ENCODE assay signal across 20 mouse cellular contexts in genomic region chr6:122512914-122513878, GRCm38 (mm10). TPM values are rescaled to one million over a fixed set of nuclear protein-coding genes. Genes with fewer than 3 reads are reported as not detected.
DNase-seq lines count a peak whose midpoint lies in the region; ATAC-seq lines count a peak whose summit lies in the region.
"Had no signal": no experiment of that assay in that cellular context is flagged by ENCODE, and none has a peak within 500 bp of the region (broad histone marks: within the 10 kb centered on the region; RNA-seq: fewer than 3 reads in every experiment).

No protein-coding gene starts in this region.

- 53% methylated on average over 12 of the region's 12 CpGs for WGBS in kidney, embryonic 16.5 days
- 76% methylated on average over 12 of the region's 12 CpGs for WGBS in forebrain, embryonic 15.5 days
- 53% methylated on average over 11 of the region's 12 CpGs for WGBS in liver, embryonic 12.5 days (ENCODE audit: insufficient replicate concordance)

- H3K4me1 ChIP-seq in kidney, embryonic 16.5 days (ENCODE audit: insufficient read depth, low read length): no peaks in the 10 kb centered on the region
- no peaks in the 10 kb centered on the region for H3K4me1 ChIP-seq in forebrain, embryonic 15.5 days
- H3K4me1 ChIP-seq in liver, embryonic 12.5 days: no peaks in the 10 kb centered on the region
- H3K4me1 ChIP-seq: forebrain, embryonic 12.5 days had no signal

- no peak for DNase-seq in kidney, postnatal 25 days
- DNase-seq in NIH3T3 (ENCODE audit: low read depth): peak; percentile 72
- DNase-seq: adrenal gland, adult 2 months; cerebellum, postnatal 10 days; gastrocnemius, postnatal 36 days; layer of hippocampus, adult 9-11 months; lung, postnatal 4 days; retina, postnatal 1 day had no signal

- no peaks in the 10 kb centered on the region for H3K27me3 ChIP-seq in kidney, embryonic 16.5 days (ENCODE audit: insufficient read depth, low read length)
- no peaks in the 10 kb centered on the region for H3K27me3 ChIP-seq in forebrain, embryonic 15.5 days
- H3K27me3 ChIP-seq in liver, embryonic 12.5 days (replicated peaks): no peaks in the 10 kb centered on the region
- H3K27me3 ChIP-seq: embryonic facial prominence, embryonic 12.5 days had no signal

- H3K9ac ChIP-seq in kidney, embryonic 16.5 days (replicated peaks; ENCODE audit: low read length): no peak overlapping the region
- H3K9ac ChIP-seq in forebrain, embryonic 15.5 days (replicated peaks): no peak overlapping the region
- no peak overlapping the region for H3K9ac ChIP-seq in liver, embryonic 12.5 days
- H3K9ac ChIP-seq: embryonic facial prominence, embryonic 12.5 days; forebrain, embryonic 12.5 days had no signal

- H3K4me3 ChIP-seq in kidney, embryonic 16.5 days (ENCODE audit: low read length): no peak overlapping the region
- no peak overlapping the region for H3K4me3 ChIP-seq in forebrain, embryonic 15.5 days
- H3K4me3 ChIP-seq in liver, embryonic 12.5 days: no peak overlapping the region
- H3K4me3 ChIP-seq: embryonic facial prominence, embryonic 12.5 days; forebrain, embryonic 12.5 days had no signal

- no peaks in the 10 kb centered on the region for H3K9me3 ChIP-seq in kidney, embryonic 16.5 days (ENCODE audit: low read length)
- H3K9me3 ChIP-seq in forebrain, embryonic 15.5 days: no peaks in the 10 kb centered on the region
- no peaks in the 10 kb centered on the region for H3K9me3 ChIP-seq in liver, embryonic 12.5 days (replicated peaks)
- H3K9me3 ChIP-seq: embryonic facial prominence, embryonic 12.5 days; forebrain, embryonic 12.5 days had no signal

- H3K27ac ChIP-seq in kidney, embryonic 16.5 days (ENCODE audit: low read length): no peak overlapping the region
- H3K27ac ChIP-seq in forebrain, embryonic 15.5 days (replicated peaks): no peak overlapping the region
- no peak overlapping the region for H3K27ac ChIP-seq in liver, embryonic 12.5 days
- H3K27ac ChIP-seq: embryonic facial prominence, embryonic 12.5 days; forebrain, embryonic 12.5 days had no signal

- no peak overlapping the region for H3K4me2 ChIP-seq in kidney, embryonic 16.5 days (replicated peaks; ENCODE audit: low read depth, low read length)
- no peak overlapping the region for H3K4me2 ChIP-seq in forebrain, embryonic 15.5 days (replicated peaks)
- no peak overlapping the region for H3K4me2 ChIP-seq in liver, embryonic 12.5 days
- H3K4me2 ChIP-seq: embryonic facial prominence, embryonic 12.5 days; forebrain, embryonic 12.5 days had no signal

- H3K36me3 ChIP-seq in kidney, embryonic 16.5 days (ENCODE audit: insufficient read depth, low read length): no peaks in the 10 kb centered on the region
- no peaks in the 10 kb centered on the region for H3K36me3 ChIP-seq in forebrain, embryonic 15.5 days
- H3K36me3 ChIP-seq in liver, embryonic 12.5 days: no peaks in the 10 kb centered on the region
- H3K36me3 ChIP-seq: embryonic facial prominence, embryonic 12.5 days; forebrain, embryonic 12.5 days had no signal

- peak; percentile 35; the same call in 1 of the 2 replicates for ATAC-seq in kidney, embryonic 16.5 days (ENCODE audit: low FRiP score, low TSS enrichment)
- peak; percentile 75 for ATAC-seq in granulocyte monocyte progenitor cell, adult 5-6 weeks (replicated peaks; ENCODE audit: poor library complexity, severe bottlenecking)
- ATAC-seq in megakaryocyte, adult 5-6 weeks (ENCODE audit: poor library complexity, severe bottlenecking): peak; percentile 43; the same call in 1 of the 2 replicates
- ATAC-seq in forebrain, embryonic 15.5 days (replicated peaks): no peak
- ATAC-seq in liver, embryonic 12.5 days: no peak
- ATAC-seq: hindbrain, embryonic 16.5 days; Patski had no signal

RNA-seq across cellular contexts. Expression of gene Mfap5, which starts 7.6 kb away (rescaled TPM):
- polyA plus RNA-seq in kidney, embryonic 16.5 days (2015; fragmentation: Nextera tagmentation; extraction: Ambion mirVana): 26.5 and 28.0 TPM in 2 replicates
- total RNA-seq in granulocyte monocyte progenitor cell, adult 5-6 weeks (2014; fragmentation: Nextera tagmentation): not detected in 2 replicates
- not detected in 2 replicates for total RNA-seq in granulocyte monocyte progenitor cell, adult 5-6 weeks (2017)
- not detected in 2 replicates for total RNA-seq in megakaryocyte, adult 5-6 weeks (2015)
- total RNA-seq in megakaryocyte, adult 5-6 weeks (2017): not detected in 2 replicates
- polyA plus RNA-seq in forebrain, embryonic 15.5 days (2015; fragmentation: Nextera tagmentation; extraction: Ambion mirVana): 0.72 and 1.8 TPM in 2 replicates
- polyA plus RNA-seq in liver, embryonic 12.5 days (2016; fragmentation: Nextera tagmentation; extraction: Ambion mirVana): 0.48 and 0.68 TPM in 2 replicates
- polyA plus RNA-seq: Patski had no signal

RNA-seq across cellular contexts. Expression of gene Rimklb, which starts 14.6 kb away (rescaled TPM):
- polyA plus RNA-seq in kidney, embryonic 16.5 days (2015; fragmentation: Nextera tagmentation; extraction: Ambion mirVana): 13.8 and 14.8 TPM in 2 replicates
- not detected in 2 replicates for total RNA-seq in granulocyte monocyte progenitor cell, adult 5-6 weeks (2014; fragmentation: Nextera tagmentation)
- total RNA-seq in granulocyte monocyte progenitor cell, adult 5-6 weeks (2017): not detected in 2 replicates
- total RNA-seq in megakaryocyte, adult 5-6 weeks (2015): not detected in 2 replicates
- total RNA-seq in megakaryocyte, adult 5-6 weeks (2017): not detected in 2 replicates
- 98.3 and 106 TPM in 2 replicates for polyA plus RNA-seq in forebrain, embryonic 15.5 days (2015; fragmentation: Nextera tagmentation; extraction: Ambion mirVana)
- 2.1 and 3.1 TPM in 2 replicates for polyA plus RNA-seq in liver, embryonic 12.5 days (2016; fragmentation: Nextera tagmentation; extraction: Ambion mirVana)
- total RNA-seq: adrenal gland, adult 2 months had no signal
- polyA plus RNA-seq: Patski; spleen, adult 2 months had no signal

RNA-seq across cellular contexts. Expression of gene Aicda, which starts 40.4 kb away (rescaled TPM):
- polyA plus RNA-seq in kidney, embryonic 16.5 days (2015; fragmentation: Nextera tagmentation; extraction: Ambion mirVana): not detected in 2 replicates
- total RNA-seq in granulocyte monocyte progenitor cell, adult 5-6 weeks (2014; fragmentation: Nextera tagmentation): not detected in 2 replicates
- not detected in 2 replicates for total RNA-seq in granulocyte monocyte progenitor cell, adult 5-6 weeks (2017)
- 0.07 TPM in 1 of 2 replicates, not detected in the other for total RNA-seq in megakaryocyte, adult 5-6 weeks (2015)
- total RNA-seq in megakaryocyte, adult 5-6 weeks (2017): not detected in 2 replicates
- 0.37 and 0.45 TPM in 2 replicates for polyA plus RNA-seq in forebrain, embryonic 15.5 days (2015; fragmentation: Nextera tagmentation; extraction: Ambion mirVana)
- 0.05 TPM in 1 of 2 replicates, not detected in the other for polyA plus RNA-seq in liver, embryonic 12.5 days (2016; fragmentation: Nextera tagmentation; extraction: Ambion mirVana)
- total RNA-seq: adrenal gland, adult 2 months; gastrocnemius, postnatal 36 days; left cerebral cortex, postnatal 25 days had no signal
- polyA plus RNA-seq: adrenal gland, adult 2 months; embryonic facial prominence, embryonic 12.5 days; forebrain, embryonic 12.5 days; kidney, embryonic 14.5 days; Patski had no signal

Comparison
In these comparisons a context has a peak if more than half of its experiments do, and no peak if none do; other contexts are left out.
1. ATAC-seq: peak in kidney, embryonic 16.5 days (single experiment), granulocyte monocyte progenitor cell, adult 5-6 weeks (single experiment) and megakaryocyte, adult 5-6 weeks (single experiment); none in forebrain, embryonic 15.5 days (single experiment) and liver, embryonic 12.5 days (single experiment).